Mouse (Mus musculus) layer of hippocampus, postnatal 14 days (tissue): ENCODE data around the gene Gal. TPM values are rescaled to one million over a fixed set of nuclear protein-coding genes. Genes with fewer than 3 reads are reported as not detected.

Experiments used
- total RNA-seq, 2 experiments: library from RNA; stranded (reverse); gene quantifications; 2 replicates each; pipeline ENCODE4 v1.2.3; 2021

The Gal gene
- total RNA-seq, 2 experiments from 2014 or later: 3.8 to 5.1 TPM

Other genes starting within 250 kb of the Gal start
- gene Mrpl21, start 131.6 kb downstream of the Gal start, total RNA-seq: 10 to 100 TPM; 52.2 to 57.4 TPM
- 10 to 100 TPM; 10.1 to 10.3 TPM for gene Ighmbp2, start 131.5 kb downstream of the Gal start, total RNA-seq
- 10 to 100 TPM; 29.1 to 34.5 TPM for gene Cpt1a, start 92.2 kb downstream of the Gal start, total RNA-seq
- gene Tesmin, start 25.7 kb downstream of the Gal start, total RNA-seq: under 1 TPM; 0.25 to 0.52 TPM
- gene Ppp6r3, start 161.2 kb upstream of the Gal start, total RNA-seq: 10 to 100 TPM; 84.7 to 87.9 TPM